Mouse (Mus musculus): ENCODE data around the gene Carf.

The Carf gene

GRCm38 (mm10) chr1:60179932-60180783 lies 82.1 kb downstream of the Carf start, which contains the start of gene Nbeal1:
Nbeal1 (plus strand) TSS chr1:60180599.
- peak; percentile 93 for DNase-seq (ENCODE audit: low spot score)

- no peak for DNase-seq (ENCODE audit: low spot score)
Measured at GRCm38 (mm10) chr1:60180784-60181221, 82.8 kb downstream of the Carf start.

DNA sequence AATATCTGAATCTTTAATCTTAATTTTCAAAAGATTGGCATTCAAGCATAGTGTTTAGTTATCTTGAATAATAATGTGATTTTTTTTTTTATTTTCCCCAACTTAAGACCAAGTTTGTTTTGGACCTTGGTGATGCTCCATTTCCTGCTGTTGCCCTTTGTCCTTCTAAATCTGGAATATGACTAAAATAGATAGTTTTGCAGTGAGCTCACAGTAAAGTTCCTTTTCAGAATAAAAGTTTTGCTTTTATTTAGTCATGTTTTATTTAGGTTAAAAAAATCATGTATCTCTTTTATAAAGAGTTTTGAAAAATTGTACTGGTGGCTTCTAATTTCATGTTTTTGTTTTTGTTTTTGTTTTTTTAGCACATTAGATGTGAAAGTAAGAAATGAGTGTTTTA lies 90.4 kb downstream of the Carf start:
- DNase-seq (ENCODE audit: low spot score), result no peak

- DNase-seq (ENCODE audit: low spot score), result no peak
Measured at GRCm38 (mm10) chr1:60196813-60197212, 98.8 kb downstream of the Carf start.

GRCm38 (mm10) chr1:60199006-60199405 lies 101.0 kb downstream of the Carf start:
- no peak for DNase-seq (ENCODE audit: low spot score)
